In genomic region chr5:30890375-30890774, GRCm38 (mm10) we compare ENCODE assay signal across 8 mouse cellular contexts. TPM values are rescaled to one million over a fixed set of nuclear protein-coding genes. Genes with fewer than 3 reads are reported as not detected.
DNase-seq lines count a peak whose midpoint lies in the region; ATAC-seq and TF ChIP-seq lines count a peak whose summit lies in the region.
"Had no signal": no experiment of that assay in that cellular context is flagged by ENCODE, and none has a peak within 500 bp of the region (broad histone marks: within the 10 kb centered on the region; RNA-seq: fewer than 3 reads in every experiment).

No protein-coding gene starts in this region.

- WGBS in lung, postnatal 0 days = 64% methylated on average over 7 of the region's 7 CpGs
- WGBS in lung, adult 2 months = 73% methylated on average over 7 of the region's 7 CpGs
- 82% methylated on average over 7 of the region's 7 CpGs for WGBS in forebrain, embryonic 15.5 days
- WGBS in limb, embryonic 15.5 days = 78% methylated on average over 7 of the region's 7 CpGs
- 58% methylated on average over 7 of the region's 7 CpGs for WGBS in stomach, postnatal 0 days

- H3K36me3 ChIP-seq in lung, postnatal 0 days (ENCODE audit: insufficient read depth, low read length) = peaks cover 17% of the 10 kb centered on the region
- peaks cover 46% of the 10 kb centered on the region for H3K36me3 ChIP-seq in forebrain, embryonic 15.5 days
- peaks cover 45% of the 10 kb centered on the region for H3K36me3 ChIP-seq in limb, embryonic 15.5 days
- H3K36me3 ChIP-seq in stomach, postnatal 0 days (ENCODE audit: control insufficient read depth, insufficient read depth, low read length) = peaks cover 22% of the 10 kb centered on the region

- peaks cover 7% of the 10 kb centered on the region; the same call in 1 of the 2 replicates for H3K4me1 ChIP-seq in lung, postnatal 0 days (ENCODE audit: insufficient read depth, low read depth, low read length)
- H3K4me1 ChIP-seq in lung, adult 2 months (ENCODE audit: control insufficient read depth, insufficient read depth, low read length) = 0 out of 2 replicates have a peak, but pooled peaks cover 2% of the 10 kb centered on the region
- H3K4me1 ChIP-seq in forebrain, embryonic 15.5 days = peaks cover 25% of the 10 kb centered on the region
- H3K4me1 ChIP-seq in limb, embryonic 15.5 days = peaks cover 20% of the 10 kb centered on the region
- no peaks in the 10 kb centered on the region; the same call in 1 of the 2 replicates for H3K4me1 ChIP-seq in stomach, postnatal 0 days (replicated peaks; ENCODE audit: control insufficient read depth, insufficient read depth)

- TF ChIP-seq POLR2A in lung, adult 2 months (IDR thresholded peaks at IDR 0.05; ENCODE audit: borderline replicate concordance, extremely low read depth, low read depth, low read length) = no peak

- no peak for TF ChIP-seq CTCF in lung, postnatal 0 days (IDR thresholded peaks at IDR 0.05)
- TF ChIP-seq CTCF in lung, adult 2 months (IDR thresholded peaks at IDR 0.05; ENCODE audit: insufficient read depth, low read length) = no peak
- no peak for TF ChIP-seq CTCF in stomach, postnatal 0 days (IDR thresholded peaks at IDR 0.05; ENCODE audit: low read depth)

- ATAC-seq in lung, postnatal 0 days = no peak
- no peak for ATAC-seq in forebrain, embryonic 15.5 days (replicated peaks)
- ATAC-seq in limb, embryonic 15.5 days (ENCODE audit: insufficient number of reproducible peaks, low FRiP score, low TSS enrichment, low read depth) = no peak
- ATAC-seq in stomach, postnatal 0 days (ENCODE audit: low FRiP score, low TSS enrichment) = no peak

- TF ChIP-seq EP300 in lung, postnatal 0 days (IDR thresholded peaks at IDR 0.05) = no peak
- no peak for TF ChIP-seq EP300 in stomach, postnatal 0 days (optimal IDR thresholded peaks at IDR 0.05)

- no peak overlapping the region; the same call in 1 of the 2 replicates for H3K4me2 ChIP-seq in lung, postnatal 0 days (replicated peaks; ENCODE audit: low read depth, low read length)
- H3K4me2 ChIP-seq in forebrain, embryonic 15.5 days (replicated peaks) = peak overlapping the region; percentile 63
- H3K4me2 ChIP-seq in limb, embryonic 15.5 days = peak overlapping the region; percentile 72
- H3K4me2 ChIP-seq in stomach, postnatal 0 days (replicated peaks; ENCODE audit: low read depth) = peak overlapping the region; percentile 94

- H3K9me3 ChIP-seq in lung, postnatal 0 days (ENCODE audit: low read length) = no peaks in the 10 kb centered on the region
- H3K9me3 ChIP-seq in forebrain, embryonic 15.5 days = no peaks in the 10 kb centered on the region
- no peaks in the 10 kb centered on the region for H3K9me3 ChIP-seq in limb, embryonic 15.5 days
- no peaks in the 10 kb centered on the region for H3K9me3 ChIP-seq in stomach, postnatal 0 days (ENCODE audit: control insufficient read depth, low read length)

- no peak overlapping the region for H3K9ac ChIP-seq in lung, postnatal 0 days (replicated peaks; ENCODE audit: low read depth)
- peak overlapping the region; percentile 81; the same call in 1 of the 2 replicates for H3K9ac ChIP-seq in forebrain, embryonic 15.5 days (replicated peaks)
- 0 out of 2 replicates have a peak overlapping the region, but pooled peaks have one; percentile 28 for H3K9ac ChIP-seq in limb, embryonic 15.5 days
- H3K9ac ChIP-seq in stomach, postnatal 0 days (ENCODE audit: low read length) = peak overlapping the region; percentile 47

- peak overlapping the region; percentile 43; the same call in 1 of the 2 replicates for H3K27ac ChIP-seq in lung, postnatal 0 days (ENCODE audit: low read length)
- H3K27ac ChIP-seq in forebrain, embryonic 15.5 days (replicated peaks) = peak overlapping the region; percentile 99
- peak overlapping the region; percentile 99 for H3K27ac ChIP-seq in limb, embryonic 15.5 days
- H3K27ac ChIP-seq in stomach, postnatal 0 days (replicated peaks) = peak overlapping the region; percentile 40

- peak; percentile 55 for DNase-seq in lung, postnatal 0 days (ENCODE audit: low spot score)
- DNase-seq in lung, adult 2 months = no peak
- no peak for DNase-seq in stomach, postnatal 0 days (ENCODE audit: low spot score)
- no peak for DNase-seq in cerebellum, postnatal 10 days
- DNase-seq in cerebellum, adult 18-20 months = no peak
- DNase-seq: retina, postnatal 1 day had no signal

- no peak overlapping the region for H3K4me3 ChIP-seq in lung, postnatal 0 days (ENCODE audit: low read depth, low read length)
- no peak overlapping the region for H3K4me3 ChIP-seq in lung, adult 2 months (replicated peaks; ENCODE audit: extremely low read depth, low read depth, low read length)
- peak overlapping the region; percentile 68 for H3K4me3 ChIP-seq in forebrain, embryonic 15.5 days
- H3K4me3 ChIP-seq in limb, embryonic 15.5 days = peak overlapping the region; percentile 81
- H3K4me3 ChIP-seq in stomach, postnatal 0 days (ENCODE audit: low read depth, low read length) = no peak overlapping the region

- H3K27me3 ChIP-seq in lung, postnatal 0 days (replicated peaks; ENCODE audit: insufficient read depth, low read length) = no peaks in the 10 kb centered on the region
- no peaks in the 10 kb centered on the region for H3K27me3 ChIP-seq in forebrain, embryonic 15.5 days
- H3K27me3 ChIP-seq in limb, embryonic 15.5 days = no peaks in the 10 kb centered on the region
- H3K27me3 ChIP-seq in stomach, postnatal 0 days (ENCODE audit: control insufficient read depth, insufficient read depth, low read length) = no peaks in the 10 kb centered on the region

RNA-seq across cellular contexts. Expression of gene Agbl5, which starts 1.9 kb away (rescaled TPM):
- 9.9 and 10.2 TPM in 2 replicates for polyA plus RNA-seq in lung, postnatal 0 days (2015; fragmentation: Nextera tagmentation; extraction: Ambion mirVana)
- polyA plus RNA-seq in lung, adult 2 months (2012; rRNA removed) = 19.2 and 20.8 TPM in 2 replicates
- polyA plus RNA-seq in forebrain, embryonic 15.5 days (2015; fragmentation: Nextera tagmentation; extraction: Ambion mirVana) = 23.2 and 23.9 TPM in 2 replicates
- 16.4 and 21.9 TPM in 2 replicates for polyA plus RNA-seq in limb, embryonic 15.5 days (2015; fragmentation: Nextera tagmentation; extraction: Ambion mirVana)
- polyA plus RNA-seq in stomach, postnatal 0 days (2015; fragmentation: Nextera tagmentation; extraction: Ambion mirVana) = 6.9 and 9.1 TPM in 2 replicates

RNA-seq across cellular contexts. Expression of gene Ost4, which starts 17.2 kb away (rescaled TPM):
- polyA plus RNA-seq in lung, postnatal 0 days (2015; fragmentation: Nextera tagmentation; extraction: Ambion mirVana) = 340 and 365 TPM in 2 replicates
- 218 and 230 TPM in 2 replicates for polyA plus RNA-seq in lung, adult 2 months (2012; rRNA removed)
- polyA plus RNA-seq in forebrain, embryonic 15.5 days (2015; fragmentation: Nextera tagmentation; extraction: Ambion mirVana) = 243 and 273 TPM in 2 replicates
- polyA plus RNA-seq in limb, embryonic 15.5 days (2015; fragmentation: Nextera tagmentation; extraction: Ambion mirVana) = 464 and 505 TPM in 2 replicates
- 368 and 397 TPM in 2 replicates for polyA plus RNA-seq in stomach, postnatal 0 days (2015; fragmentation: Nextera tagmentation; extraction: Ambion mirVana)

RNA-seq across cellular contexts. Expression of gene Tmem214, which starts 22.6 kb away (rescaled TPM):
- 58.2 and 63.8 TPM in 2 replicates for polyA plus RNA-seq in lung, postnatal 0 days (2015; fragmentation: Nextera tagmentation; extraction: Ambion mirVana)
- 85.7 and 86.6 TPM in 2 replicates for polyA plus RNA-seq in lung, adult 2 months (2012; rRNA removed)
- 48.1 and 50.9 TPM in 2 replicates for polyA plus RNA-seq in forebrain, embryonic 15.5 days (2015; fragmentation: Nextera tagmentation; extraction: Ambion mirVana)
- 97.7 and 97.9 TPM in 2 replicates for polyA plus RNA-seq in limb, embryonic 15.5 days (2015; fragmentation: Nextera tagmentation; extraction: Ambion mirVana)
- polyA plus RNA-seq in stomach, postnatal 0 days (2015; fragmentation: Nextera tagmentation; extraction: Ambion mirVana) = 57.3 and 58.7 TPM in 2 replicates

RNA-seq across cellular contexts. Expression of gene Emilin1, which starts 22.8 kb away (rescaled TPM):
- polyA plus RNA-seq in lung, postnatal 0 days (2015; fragmentation: Nextera tagmentation; extraction: Ambion mirVana) = 121 and 135 TPM in 2 replicates
- polyA plus RNA-seq in lung, adult 2 months (2012; rRNA removed) = 89.9 and 107 TPM in 2 replicates
- polyA plus RNA-seq in forebrain, embryonic 15.5 days (2015; fragmentation: Nextera tagmentation; extraction: Ambion mirVana) = 12.0 and 12.9 TPM in 2 replicates
- 274 and 287 TPM in 2 replicates for polyA plus RNA-seq in limb, embryonic 15.5 days (2015; fragmentation: Nextera tagmentation; extraction: Ambion mirVana)
- polyA plus RNA-seq in stomach, postnatal 0 days (2015; fragmentation: Nextera tagmentation; extraction: Ambion mirVana) = 85.6 and 97.0 TPM in 2 replicates

RNA-seq across cellular contexts. Expression of gene Khk, which starts 30.9 kb away (rescaled TPM):
- polyA plus RNA-seq in lung, postnatal 0 days (2015; fragmentation: Nextera tagmentation; extraction: Ambion mirVana) = 43.6 and 48.7 TPM in 2 replicates
- polyA plus RNA-seq in lung, adult 2 months (2012; rRNA removed) = 39.0 and 46.6 TPM in 2 replicates
- 5.1 and 5.5 TPM in 2 replicates for polyA plus RNA-seq in forebrain, embryonic 15.5 days (2015; fragmentation: Nextera tagmentation; extraction: Ambion mirVana)
- 23.6 and 28.1 TPM in 2 replicates for polyA plus RNA-seq in limb, embryonic 15.5 days (2015; fragmentation: Nextera tagmentation; extraction: Ambion mirVana)
- polyA plus RNA-seq in stomach, postnatal 0 days (2015; fragmentation: Nextera tagmentation; extraction: Ambion mirVana) = 28.4 and 33.6 TPM in 2 replicates

Comparison
In these comparisons a context has a peak if more than half of its experiments do, and no peak if none do; other contexts are left out.
1. H3K27ac ChIP-seq: peak in every context shown above with its lines; median percentile 99 in forebrain, embryonic 15.5 days; 99 in limb, embryonic 15.5 days; 43 in lung, postnatal 0 days; 40 in stomach, postnatal 0 days.
2. H3K4me3 ChIP-seq: peak in forebrain, embryonic 15.5 days (single experiment) and limb, embryonic 15.5 days (single experiment); none in lung, postnatal 0 days (single experiment), lung, adult 2 months (single experiment) and stomach, postnatal 0 days (single experiment).